Mouse (Mus musculus) thymus, postnatal 36 days (tissue): ENCODE measurements at regions not wholly inside any gene's neighbourhood (a gene's known extent, or its start where the extent isn't known, plus 50 kb on each side); places are given as distances from the start of the nearest gene placed in this dataset.

Source experiments
- DNase-seq, 2 experiments: peaks; one replicate each; pipeline ENCODE4 v3.0.0; 2022; ENCODE audit warnings: mixed read lengths in 2 of 2

GRCm38 (mm10) chr4:53386309-53386708, 53.9 kb upstream of the Slc44a1 start:
- DNase-seq, result no peak

- peak; percentile 7 to 43 for DNase-seq
Observed at GRCm38 (mm10) chr4:53384761-53385160, 55.5 kb upstream of the Slc44a1 start.

- no peak for DNase-seq
Observed at GRCm38 (mm10) chr4:53384104-53384503, 56.1 kb upstream of the Slc44a1 start.

- DNase-seq, result no peak
Observed at GRCm38 (mm10) chr4:53382012-53382411, 58.2 kb upstream of the Slc44a1 start.

GRCm38 (mm10) chr4:53379855-53380254, 60.4 kb upstream of the Slc44a1 start:
- DNase-seq, result no peak

- DNase-seq, result no peak
Observed at GRCm38 (mm10) chr4:53376995-53377394, 63.2 kb upstream of the Slc44a1 start.

- no peak for DNase-seq
Observed at GRCm38 (mm10) chr4:53356374-53356773, 83.8 kb upstream of the Slc44a1 start.

GRCm38 (mm10) chr4:53354961-53355360, 85.3 kb upstream of the Slc44a1 start:
- DNase-seq, result no peak

- DNase-seq, result no peak
Observed at GRCm38 (mm10) chr4:53353399-53354090, 86.7 kb upstream of the Slc44a1 start.

- no peak for DNase-seq
Observed at GRCm38 (mm10) chr4:53351104-53351607, 89.1 kb upstream of the Slc44a1 start.

- DNase-seq, result no peak
Observed at GRCm38 (mm10) chr4:53345346-53345745, 94.9 kb upstream of the Slc44a1 start.

- no peak for DNase-seq
Observed at GRCm38 (mm10) chr4:53344546-53344945, 95.7 kb upstream of the Slc44a1 start.

GRCm38 (mm10) chr4:53341181-53341580, 99.0 kb upstream of the Slc44a1 start:
- DNase-seq, result no peak

- DNase-seq, result no peak
Observed at GRCm38 (mm10) chr4:53340021-53340667, 100.1 kb upstream of the Slc44a1 start.

GRCm38 (mm10) chr4:53339125-53340020, 100.8 kb upstream of the Slc44a1 start:
- DNase-seq, result no peak

GRCm38 (mm10) chr4:53338479-53338878, 101.7 kb upstream of the Slc44a1 start:
- no peak for DNase-seq

GRCm38 (mm10) chr4:53337784-53338183, 102.4 kb upstream of the Slc44a1 start:
- DNase-seq, result no peak

GRCm38 (mm10) chr4:53327382-53328165, 112.6 kb upstream of the Slc44a1 start:
- no peak for DNase-seq

- no peak for DNase-seq
Observed at GRCm38 (mm10) chr4:53323838-53324237, 116.4 kb upstream of the Slc44a1 start.

- DNase-seq, result no peak
Observed at GRCm38 (mm10) chr4:53323195-53323594, 117.0 kb upstream of the Slc44a1 start.

- no peak for DNase-seq
Observed at GRCm38 (mm10) chr4:53322484-53322883, 117.7 kb upstream of the Slc44a1 start.

GRCm38 (mm10) chr4:53320735-53321449, 119.3 kb upstream of the Slc44a1 start:
- DNase-seq, result no peak
